Mouse (Mus musculus) heart, adult 8-10 months (tissue): ENCODE measurements around the gene Lsm12. TPM values are rescaled to one million over a fixed set of nuclear protein-coding genes. Genes with fewer than 3 reads are reported as not detected.

Experiments
- DNase-seq: peaks from one replicate; pipeline ENCODE4 v3.0.0; 2022; ENCODE audit warnings: low spot score
- total RNA-seq, 4 experiments: library from RNA; stranded (reverse); gene quantifications; 2 replicates each; pipeline ENCODE4 v1.2.4; 2022

The Lsm12 gene
- 10 to 100 TPM; 45.4 to 51.9 (median 48.8) TPM for total RNA-seq

DNA sequence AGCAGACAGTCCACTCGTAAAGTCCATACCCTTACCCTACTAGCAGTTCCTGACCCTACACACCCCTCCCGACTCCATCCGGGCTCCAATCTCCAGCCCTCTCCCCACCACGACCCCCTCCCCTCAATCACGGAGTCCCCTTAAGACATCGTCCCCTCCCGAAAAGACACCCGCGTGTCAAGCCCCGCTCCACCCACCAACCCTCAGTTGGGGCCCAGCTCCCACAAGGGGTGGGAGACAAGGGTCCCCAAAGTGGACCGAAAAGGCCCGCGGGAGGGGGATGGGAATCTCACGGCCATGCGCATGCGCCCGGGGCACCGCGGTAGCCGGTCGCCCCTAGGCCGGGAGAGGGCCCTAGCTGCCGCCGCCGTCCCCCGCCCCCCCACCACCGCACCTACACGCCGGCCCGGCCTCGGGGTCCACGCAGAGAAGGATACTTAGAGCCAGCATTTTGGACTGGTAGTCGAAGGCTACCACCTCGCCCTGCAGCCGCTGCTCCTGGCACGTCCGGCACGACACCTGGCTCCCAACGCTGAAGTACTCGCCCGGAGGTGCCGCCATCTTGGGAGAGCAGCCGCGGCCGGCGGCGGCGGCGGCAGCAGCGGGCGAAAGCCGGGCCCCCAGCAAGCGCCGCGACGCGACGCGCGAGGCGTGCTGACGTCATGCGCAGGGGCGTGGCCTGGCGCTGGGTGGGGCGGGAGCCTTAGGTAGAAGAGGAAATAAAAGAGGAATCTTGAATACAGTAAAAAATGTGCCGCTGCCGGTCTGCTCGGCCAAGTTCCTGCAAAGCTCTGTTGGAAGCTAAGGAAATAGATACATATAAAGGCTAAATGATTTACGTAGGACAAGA lies at the start of gene Lsm12:
TSS of gene Lsm12 (minus strand) at position 651 of the 850 bp plus-strand sequence.
- peak; percentile 92 for DNase-seq

DNA sequence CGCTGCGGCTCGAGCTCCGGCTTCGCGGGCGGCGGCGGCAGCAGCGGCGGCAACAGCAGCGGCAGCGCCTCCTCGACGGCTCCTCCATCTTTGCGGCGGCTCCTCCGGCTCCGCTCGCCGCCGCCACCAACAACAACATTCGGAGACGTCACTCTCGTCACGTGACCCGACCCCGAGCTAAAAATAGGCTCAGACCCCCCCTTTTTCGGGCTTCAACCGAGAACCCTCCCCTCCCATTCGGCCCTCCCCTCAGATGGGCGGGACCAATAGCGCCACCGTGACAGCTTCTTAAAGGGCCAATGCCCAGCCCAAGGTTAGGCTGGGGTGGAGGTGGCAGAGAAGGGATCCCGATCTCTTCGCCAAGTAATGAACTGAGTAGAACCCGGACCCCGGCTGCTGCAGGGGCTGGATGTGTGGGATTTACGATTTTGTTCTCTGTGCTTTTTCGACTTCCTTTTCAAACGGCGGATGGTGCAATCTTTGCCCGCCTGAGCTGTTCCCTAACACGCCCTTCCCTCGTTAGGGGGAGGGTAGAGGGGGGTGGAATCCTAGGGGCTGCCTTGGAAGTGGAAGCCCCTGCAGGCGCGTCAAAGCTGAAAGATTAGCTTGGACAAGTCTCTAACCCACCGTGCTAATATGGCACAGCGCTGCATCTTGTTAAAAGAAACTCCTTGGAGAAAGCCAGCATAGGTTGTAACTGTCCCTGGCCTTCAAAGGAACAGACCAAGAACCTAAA lies 45.1 kb upstream of the Lsm12 start, which contains the start of gene Hdac5:
TSS of gene Hdac5 (minus strand) at position 161 of the 736 bp plus-strand sequence.
- peak; percentile 99 for DNase-seq

DNA sequence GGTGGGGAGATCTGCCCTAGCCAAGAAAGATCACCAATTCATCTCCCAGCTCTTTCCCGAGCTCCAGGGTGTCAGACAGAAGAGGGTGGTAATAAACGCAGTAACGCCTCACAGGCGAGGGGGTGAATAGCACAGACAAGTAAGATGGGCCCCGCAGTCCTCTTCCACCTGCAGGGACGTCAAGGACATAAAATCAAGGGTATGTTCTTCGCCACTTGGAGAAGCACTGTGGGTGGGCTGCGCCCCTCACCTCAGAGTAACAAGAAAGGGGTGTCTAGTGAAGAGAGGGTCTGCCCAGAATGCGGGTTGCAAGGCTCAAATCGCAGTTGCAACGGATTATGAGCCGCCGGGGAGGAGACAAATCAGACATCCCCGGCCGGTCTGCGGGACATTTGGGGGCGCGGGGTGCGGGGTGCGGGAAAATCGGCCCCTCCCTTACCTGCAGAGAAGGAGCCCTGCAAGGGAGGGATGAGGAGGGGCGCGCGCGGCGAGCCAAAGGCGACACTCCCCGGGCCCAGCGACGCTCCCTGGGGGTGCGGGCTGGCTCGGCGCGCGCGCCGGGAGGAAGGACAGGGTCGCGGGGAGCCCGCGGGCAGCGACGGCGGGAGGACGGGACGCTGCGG lies 44.3 kb upstream of the Lsm12 start:
- no peak for DNase-seq

DNA sequence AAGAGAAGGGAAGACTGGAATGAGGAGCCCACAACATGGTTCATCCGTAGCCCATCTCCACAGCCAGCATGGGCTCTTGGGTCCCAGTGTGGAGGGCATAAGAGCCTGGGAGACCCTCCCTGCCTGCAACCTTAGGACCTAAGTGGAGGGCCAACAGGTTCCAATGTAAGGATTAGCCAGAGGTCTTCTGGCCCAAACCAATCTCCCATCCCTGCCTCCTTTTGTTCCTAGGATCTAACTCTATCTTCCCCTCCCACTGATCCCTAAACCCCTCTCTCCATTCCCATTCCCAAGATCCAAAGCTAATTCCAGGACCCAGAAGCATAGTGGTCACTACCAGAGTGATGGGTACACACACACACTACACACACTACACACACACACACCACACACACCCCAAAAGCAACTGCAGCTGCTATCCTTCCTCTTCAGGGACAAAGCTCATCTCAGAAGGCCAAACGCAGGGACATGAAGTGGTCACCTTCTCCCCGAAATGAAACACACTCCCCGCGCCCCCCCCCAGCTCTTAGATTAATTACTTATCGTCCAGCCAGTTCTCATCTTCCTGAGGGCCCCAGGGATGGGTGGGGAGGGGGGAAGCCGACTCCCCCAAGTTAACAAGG lies 43.7 kb upstream of the Lsm12 start:
- DNase-seq = no peak

DNA sequence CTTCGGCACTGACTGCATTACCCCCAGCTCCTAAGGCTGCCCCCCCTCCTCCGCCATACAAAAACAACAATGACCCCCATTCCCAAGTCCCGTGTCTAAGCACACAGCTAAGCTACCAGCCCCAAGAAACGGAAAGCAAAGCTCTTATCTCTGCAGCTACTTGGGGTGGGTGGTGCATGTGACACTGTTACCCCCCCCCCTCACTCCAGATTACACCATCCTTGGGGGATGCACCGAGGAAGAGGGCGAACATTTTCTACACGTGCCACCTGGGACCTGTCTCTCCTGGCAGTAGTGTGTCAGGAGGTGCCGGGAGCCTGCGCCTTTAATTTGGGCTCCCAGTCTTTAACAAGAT lies 43.1 kb upstream of the Lsm12 start:
- no peak for DNase-seq

DNA sequence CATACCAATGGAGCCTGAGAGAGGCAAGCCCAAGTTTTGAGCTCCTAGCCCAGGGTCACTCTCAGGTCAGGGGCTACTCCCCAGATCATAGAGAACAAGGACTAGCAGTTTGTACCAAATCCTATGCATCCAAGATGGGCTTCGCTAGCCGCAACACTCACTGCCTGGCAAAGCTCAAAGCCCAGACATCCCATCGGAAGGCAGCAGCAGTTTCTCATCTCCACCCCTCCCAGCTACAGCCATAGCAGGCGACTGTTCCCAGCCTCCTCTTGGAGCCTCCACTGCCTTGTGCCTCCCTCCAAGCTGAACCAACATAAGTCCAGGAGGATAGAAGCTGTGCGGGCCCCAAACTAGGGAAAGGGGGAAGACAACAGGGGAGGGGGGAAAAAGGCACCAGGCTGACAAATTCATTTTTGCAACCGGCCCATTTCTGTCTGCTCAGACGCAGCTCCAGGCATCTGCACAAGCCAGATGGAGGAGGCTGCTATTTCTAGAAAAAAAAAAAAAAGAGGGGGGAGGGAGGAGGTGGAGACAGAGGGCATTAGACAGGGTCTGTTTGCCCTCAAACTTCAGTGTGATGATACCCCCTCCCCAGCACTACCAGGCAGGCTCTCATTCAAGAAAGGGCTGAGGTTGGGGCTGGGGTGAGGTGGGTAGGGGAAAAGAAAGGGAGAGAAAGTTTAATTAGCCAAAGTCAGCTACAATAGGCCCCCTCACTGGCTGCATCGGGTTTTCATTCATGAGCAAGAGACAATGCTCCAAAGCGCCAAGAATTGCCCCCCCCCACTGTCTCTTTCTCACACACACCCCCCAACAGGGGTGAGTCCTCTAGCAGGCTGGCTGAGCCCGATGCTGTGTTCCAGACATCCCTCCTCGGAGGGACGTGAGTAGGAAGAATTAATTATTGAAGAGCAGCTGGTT lies 42.4 kb upstream of the Lsm12 start:
- no peak for DNase-seq

DNA sequence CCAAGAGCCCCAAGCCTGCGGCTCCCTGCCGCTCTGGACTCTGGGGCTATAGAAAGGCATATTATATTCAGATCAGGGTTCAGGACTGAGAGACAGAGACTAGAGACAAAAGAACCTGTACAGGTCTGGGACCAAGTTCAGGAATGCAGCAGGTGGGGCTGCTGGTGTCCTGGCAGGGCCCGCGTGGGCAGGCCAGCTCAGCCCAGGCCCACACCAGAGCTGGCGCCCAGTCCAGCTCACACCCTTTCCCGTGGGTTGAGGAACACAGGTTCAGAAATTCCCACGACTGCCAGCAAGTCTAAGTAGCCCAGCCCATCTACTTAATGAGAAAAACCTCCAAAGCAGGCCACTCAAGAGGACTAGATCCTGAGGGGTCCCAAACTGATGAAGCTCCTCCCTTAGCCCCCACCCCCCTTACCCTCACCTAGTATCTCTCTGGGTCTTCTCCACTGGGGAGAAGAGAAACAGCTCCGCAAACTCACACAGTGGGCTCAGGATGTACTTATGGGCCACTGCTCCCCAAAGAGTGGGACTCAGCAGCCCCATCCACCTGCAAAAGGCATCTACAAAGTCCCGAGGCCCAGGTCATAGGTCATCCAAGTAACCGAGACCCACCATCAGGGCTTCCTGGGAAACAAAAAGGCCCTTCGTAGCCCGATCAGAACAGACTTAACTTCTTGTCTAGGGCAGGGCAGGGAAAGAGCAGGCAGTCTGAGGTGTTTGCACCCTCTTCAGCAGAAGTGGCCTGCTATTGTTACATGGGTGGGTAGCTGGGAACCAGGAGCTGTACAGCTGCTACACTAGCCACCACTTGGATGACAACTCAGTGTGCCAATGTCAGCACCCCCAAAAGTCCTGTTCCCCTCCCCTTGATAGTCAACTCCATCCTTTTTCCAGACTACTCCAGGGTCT lies 41.2 kb upstream of the Lsm12 start:
- no peak for DNase-seq

DNA sequence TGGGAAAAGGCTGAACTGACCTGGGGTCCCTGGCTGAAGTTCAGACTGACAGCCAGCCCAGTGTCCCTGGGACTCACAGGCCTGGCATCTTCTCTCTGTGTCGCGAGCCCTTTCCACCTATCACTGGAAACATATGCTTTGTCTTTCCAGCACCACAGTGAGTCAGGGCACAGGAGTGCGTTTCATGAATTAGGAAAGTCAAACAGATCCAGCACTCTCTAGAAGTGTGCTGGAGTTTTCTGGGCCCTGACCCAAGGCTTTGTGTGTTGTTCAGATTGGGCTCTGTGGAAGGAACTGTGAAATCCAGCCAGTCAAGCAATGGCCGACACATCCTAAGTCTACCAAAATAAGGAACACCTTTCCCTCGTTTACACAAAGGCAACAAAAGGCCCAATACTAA lies 40.1 kb upstream of the Lsm12 start:
- DNase-seq = no peak

DNA sequence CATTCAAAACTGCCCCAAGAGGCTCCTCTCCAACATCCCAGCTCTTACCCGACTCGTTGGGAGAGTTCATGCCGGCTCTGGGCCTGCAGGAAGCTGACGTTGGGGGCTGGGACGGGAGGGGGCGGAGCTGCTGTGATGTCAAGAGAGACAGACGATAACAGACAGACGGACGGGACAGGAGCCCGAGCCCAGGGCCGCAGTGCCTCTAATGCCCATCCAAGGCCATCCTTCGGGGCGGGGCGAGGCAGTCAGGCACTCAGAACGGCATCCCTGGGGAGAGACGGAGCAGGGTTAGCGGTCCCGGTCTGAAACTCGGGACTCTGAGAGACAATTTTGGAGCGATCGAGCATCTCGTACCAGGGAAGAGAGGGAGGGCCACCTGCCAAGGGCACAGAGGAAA lies 39.6 kb upstream of the Lsm12 start:
- DNase-seq = no peak

DNA sequence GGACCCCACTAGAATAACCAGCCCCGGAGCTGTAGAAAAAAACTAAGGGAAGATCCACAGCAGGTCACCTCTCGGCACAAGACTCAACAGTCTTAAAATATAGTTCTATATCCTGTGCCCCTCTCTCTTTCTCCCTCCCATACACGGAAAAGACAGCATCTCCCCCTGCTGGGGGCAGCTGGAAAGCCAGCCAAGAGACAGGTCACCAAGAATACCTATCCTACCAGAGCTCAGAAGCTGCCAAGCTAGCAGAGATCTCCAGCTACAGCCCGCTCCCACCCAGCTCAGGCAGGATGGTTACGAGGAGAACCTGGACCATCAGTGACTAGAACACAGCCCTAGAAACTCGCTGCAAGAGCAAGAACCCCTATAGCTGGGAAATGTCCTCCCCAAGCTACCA lies 38.1 kb upstream of the Lsm12 start:
- no peak for DNase-seq

DNA sequence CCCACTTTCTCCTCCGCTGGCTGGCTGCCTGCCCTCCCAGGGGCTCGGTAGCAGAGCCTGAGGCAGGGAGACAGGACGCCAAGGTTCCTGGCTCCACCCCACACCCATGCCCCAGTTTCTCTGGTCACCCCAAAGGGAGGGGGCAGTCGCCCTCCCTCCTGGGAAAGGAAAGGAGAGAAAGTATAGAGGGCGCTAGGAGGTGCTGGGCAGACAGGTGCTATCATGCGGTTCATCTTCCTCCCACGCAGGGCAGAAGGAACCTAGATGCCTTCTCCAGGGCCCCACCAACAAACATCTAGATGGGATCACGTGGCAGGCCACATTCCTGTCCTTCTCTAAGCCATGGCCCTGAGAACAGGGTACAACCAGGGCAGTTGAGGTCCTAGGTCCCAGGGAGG lies 36.9 kb upstream of the Lsm12 start:
- DNase-seq = no peak

DNA sequence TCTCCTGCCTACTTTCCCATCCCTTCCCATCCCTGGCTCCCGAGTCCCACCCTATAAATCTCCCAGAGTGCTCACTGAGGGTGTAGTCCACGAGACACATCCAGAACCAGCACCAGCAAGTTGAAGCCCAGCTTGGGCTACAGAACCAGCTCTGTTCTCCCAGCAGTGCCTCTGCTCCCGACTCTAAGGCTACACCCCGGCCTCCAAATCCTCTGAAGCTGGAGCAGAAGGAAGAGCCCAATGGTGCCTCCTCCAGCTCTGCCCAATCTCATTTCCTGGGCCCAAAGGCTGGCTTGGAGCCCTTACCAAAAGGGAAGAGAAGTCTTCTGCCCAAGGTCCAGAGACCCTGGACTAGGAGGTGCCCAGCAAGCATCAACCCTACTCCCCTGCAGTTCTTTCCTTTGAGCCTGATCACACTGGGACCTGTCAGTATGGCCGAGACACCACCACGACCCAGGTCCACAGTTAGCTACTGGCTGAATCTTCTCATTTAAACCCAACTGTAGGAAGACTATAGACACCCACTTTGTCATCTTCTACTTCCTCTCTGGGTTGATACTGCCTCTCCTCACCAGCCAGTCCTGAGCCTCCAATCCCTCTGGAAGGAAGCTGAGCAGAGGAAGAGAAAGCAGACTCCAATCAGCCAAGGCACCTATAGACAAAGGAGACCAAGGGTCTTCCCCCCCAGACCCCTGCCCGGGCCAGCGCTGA lies 36.3 kb upstream of the Lsm12 start:
- no peak for DNase-seq

DNA sequence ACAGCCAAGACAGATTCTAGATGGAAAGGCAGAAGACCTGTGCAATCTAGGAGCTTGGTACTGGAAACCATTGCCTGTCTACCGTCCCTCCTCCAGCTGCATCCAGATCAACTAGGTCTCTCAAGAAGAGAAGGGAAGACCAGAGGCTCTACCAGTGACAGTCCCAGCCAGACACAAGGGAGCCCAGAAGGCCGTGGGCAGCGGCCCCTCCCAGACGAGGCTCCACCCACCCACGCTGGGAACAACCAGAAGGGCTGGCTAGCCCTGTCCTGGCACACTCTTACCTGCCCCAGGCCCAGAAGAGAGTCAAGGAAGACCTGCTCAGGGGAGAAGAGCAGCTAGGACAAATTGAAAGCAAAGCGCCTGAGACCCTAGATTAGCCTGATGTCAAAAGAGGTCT lies 35.4 kb upstream of the Lsm12 start:
- DNase-seq = no peak

DNA sequence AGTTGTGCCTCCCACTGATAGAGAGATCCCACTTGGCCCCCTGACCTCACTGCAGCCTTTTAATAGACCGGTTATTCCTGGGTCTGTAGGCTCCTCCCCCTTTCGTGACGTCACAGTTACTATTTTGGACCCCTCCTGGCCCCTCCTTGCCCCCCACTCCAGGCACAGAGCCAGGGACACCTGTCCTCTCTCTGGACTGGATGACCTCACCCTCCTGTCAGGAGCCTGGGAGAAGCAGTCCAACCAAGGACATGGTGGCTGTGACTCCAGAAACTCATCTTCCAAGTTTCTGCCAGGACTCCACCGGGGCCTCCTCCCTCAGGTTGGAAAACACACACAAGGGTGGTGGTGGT lies 34.9 kb upstream of the Lsm12 start:
- DNase-seq = peak; percentile 85

DNA sequence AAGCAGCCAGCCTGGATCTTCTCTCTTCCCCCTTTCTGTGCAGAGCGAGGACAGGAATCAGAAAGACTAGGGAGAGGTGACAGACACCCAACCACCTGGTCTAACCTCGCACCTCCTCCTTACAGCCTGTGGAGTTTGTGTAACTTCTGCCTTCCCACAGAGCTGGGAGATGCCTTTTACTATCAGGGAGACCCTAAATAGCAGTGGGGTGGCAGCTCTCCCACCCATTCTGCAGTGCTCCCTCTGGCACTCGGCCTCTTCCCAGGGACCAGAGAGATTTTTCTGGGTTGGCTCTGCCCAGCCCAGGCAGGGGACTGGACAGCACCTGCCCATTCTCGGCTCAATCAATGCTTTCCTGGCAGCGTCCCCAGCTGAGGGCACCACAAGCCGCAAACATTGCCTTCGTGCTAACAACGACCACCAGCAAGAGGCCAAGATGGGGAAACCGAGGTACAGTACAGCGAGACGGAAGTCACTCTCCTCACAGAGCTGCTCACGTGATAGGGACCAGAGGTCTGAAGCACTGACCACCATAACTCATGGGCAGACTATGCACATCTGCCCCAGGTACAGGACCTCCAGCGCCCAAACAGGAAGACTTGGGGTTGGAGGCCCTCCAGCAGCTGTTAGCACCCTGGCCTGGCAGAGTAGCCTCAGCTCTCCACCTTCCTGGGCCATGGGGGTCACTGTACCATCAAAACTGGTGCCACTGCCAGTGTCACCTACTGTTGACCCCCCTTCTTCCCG lies 34.3 kb upstream of the Lsm12 start:
- DNase-seq = no peak

DNA sequence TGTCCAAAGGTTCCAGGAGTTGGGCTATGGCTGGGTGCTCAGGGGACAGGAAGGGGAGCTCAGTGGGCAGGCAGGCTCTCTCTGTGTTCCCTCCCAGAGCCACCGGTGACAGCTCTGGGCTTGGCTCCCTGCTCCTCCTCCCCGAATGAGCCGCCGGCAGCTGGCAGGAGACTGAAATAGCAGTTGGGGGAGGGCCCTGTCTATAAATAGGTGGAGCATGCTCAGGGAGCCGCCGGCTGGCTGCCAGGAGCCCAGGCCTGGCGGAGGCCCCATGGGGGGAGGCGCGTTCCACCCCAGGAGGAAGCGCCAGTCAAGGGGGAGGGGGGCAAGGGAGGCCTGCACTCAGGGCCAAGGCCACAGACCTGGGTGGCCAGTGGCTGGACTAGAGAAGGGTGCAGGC lies 33.7 kb upstream of the Lsm12 start:
- DNase-seq = peak; percentile 97

DNA sequence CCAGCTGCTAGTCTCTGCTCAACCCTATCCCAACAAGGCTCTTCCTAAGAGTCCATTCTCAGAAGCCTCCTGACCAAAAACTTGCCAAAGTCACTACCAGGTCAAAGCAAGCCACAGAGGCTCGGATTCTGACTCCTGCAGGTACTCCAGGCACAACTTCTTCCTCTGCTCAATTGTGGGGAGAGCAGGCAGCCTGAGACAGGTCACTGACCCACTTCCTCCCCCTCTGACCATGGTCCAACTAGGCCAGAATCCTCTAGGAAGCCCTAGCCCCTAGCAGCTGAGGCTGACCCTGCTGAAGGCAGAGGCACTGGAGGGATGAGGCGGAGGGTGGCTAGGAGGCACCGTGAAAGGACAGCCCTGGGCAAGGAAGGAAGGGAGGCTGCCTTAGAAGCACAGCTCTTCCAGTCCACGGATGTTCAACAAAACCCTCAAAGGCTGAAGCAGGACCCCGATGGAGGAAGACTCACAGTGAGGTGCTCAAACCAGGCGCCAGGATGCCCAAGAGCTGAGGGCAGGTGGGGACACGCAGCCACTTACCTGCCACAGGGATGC lies 32.9 kb upstream of the Lsm12 start:
- DNase-seq = no peak

DNA sequence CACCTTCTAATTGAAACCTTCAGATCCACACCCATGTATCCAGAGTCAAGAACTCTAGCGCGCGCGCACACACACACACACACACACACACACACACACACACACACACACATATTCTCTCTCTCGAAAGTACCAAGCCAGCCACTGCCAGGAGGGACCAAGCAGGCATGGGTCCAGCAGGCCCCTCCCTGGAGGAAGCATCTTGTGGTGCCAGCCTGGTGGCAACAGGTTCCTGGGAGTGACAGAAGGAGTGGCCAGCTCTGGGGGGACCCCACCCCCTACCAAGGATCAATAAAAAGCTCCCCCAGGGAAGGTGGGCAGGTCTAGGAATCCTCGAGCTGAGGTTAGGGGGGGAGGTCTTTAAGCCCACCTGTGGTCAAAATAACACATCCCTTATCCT lies 32.3 kb upstream of the Lsm12 start:
- DNase-seq = no peak

DNA sequence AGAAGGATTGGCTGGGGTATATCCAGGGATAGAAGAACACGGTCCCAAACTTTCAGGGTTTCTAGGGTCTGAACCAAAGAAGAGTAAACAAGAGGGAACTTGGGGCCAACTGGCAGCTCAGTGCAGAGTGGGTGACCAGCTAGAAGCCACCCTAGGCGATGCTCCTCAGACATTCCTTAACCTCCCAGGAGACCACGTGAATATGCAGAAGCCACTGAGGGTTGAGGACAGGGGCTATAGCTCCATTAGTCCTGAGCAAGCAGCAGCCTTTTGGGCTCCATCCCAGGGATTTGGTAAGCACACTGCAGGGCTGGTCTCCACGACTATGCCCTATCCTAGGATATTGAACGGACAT lies 31.8 kb upstream of the Lsm12 start:
- no peak for DNase-seq
